Mouse (Mus musculus) kidney, adult 2 months (tissue): ENCODE data around the gene Rragd.

Source experiments
- CTCF ChIP-seq: fragments of 200-500 bp; conservative IDR thresholded peaks from 2 replicates; pipeline ENCODE4 v1.5.1; 2011; ENCODE audit warnings: low read depth, mild to moderate bottlenecking, control low read depth, low read length, moderate library complexity, mixed read lengths; ENCODE audit not compliant: insufficient read depth, insufficient read length
- POLR2A ChIP-seq: fragments of 200-500 bp; IDR thresholded peaks from one replicate; pipeline ENCODE4 v1.6.1; 2011; ENCODE audit warnings: low read depth, low read length, control low read depth

- TF ChIP-seq CTCF = no peak
- TF ChIP-seq POLR2A = no peak
Observed at GRCm38 (mm10) chr4:33033515-33033914, 50.7 kb downstream of the Rragd start.
